In genomic region chr19:38481906-38482305, GRCm38 (mm10) we compare ENCODE assay signal across 10 mouse cellular contexts. TPM values are rescaled to one million over a fixed set of nuclear protein-coding genes. Genes with fewer than 3 reads are reported as not detected.
DNase-seq lines count a peak whose midpoint lies in the region; ATAC-seq and TF ChIP-seq lines count a peak whose summit lies in the region.
"Had no signal": no experiment of that assay in that cellular context is flagged by ENCODE, and none has a peak within 500 bp of the region (broad histone marks: within the 10 kb centered on the region; RNA-seq: fewer than 3 reads in every experiment).

No protein-coding gene starts in this region.

- no peak overlapping the region for H3K9ac ChIP-seq in lung, embryonic 15.5 days
- peak overlapping the region; percentile 36; the same call in 1 of the 2 replicates for H3K9ac ChIP-seq in forebrain, embryonic 16.5 days (replicated peaks; ENCODE audit: low read depth, low read length)
- H3K9ac ChIP-seq in liver, embryonic 12.5 days = no peak overlapping the region
- H3K9ac ChIP-seq in stomach, postnatal 0 days (ENCODE audit: low read length) = no peak overlapping the region

- ATAC-seq in lung, embryonic 15.5 days (ENCODE audit: borderline replicate concordance, extremely low read depth, low FRiP score, low TSS enrichment) = no peak
- ATAC-seq in forebrain, embryonic 16.5 days = no peak
- ATAC-seq in liver, embryonic 12.5 days = no peak
- no peak for ATAC-seq in stomach, postnatal 0 days (ENCODE audit: low FRiP score, low TSS enrichment)

- peak overlapping the region; percentile 96 for H3K4me2 ChIP-seq in lung, embryonic 15.5 days
- H3K4me2 ChIP-seq in forebrain, embryonic 16.5 days (ENCODE audit: low read length) = peak overlapping the region; percentile 99
- peak overlapping the region; percentile 63 for H3K4me2 ChIP-seq in liver, embryonic 12.5 days
- peak overlapping the region; percentile 92 for H3K4me2 ChIP-seq in stomach, postnatal 0 days (replicated peaks; ENCODE audit: low read depth)

- WGBS in lung, embryonic 15.5 days = 17% methylated on average over 8 of the region's 8 CpGs
- 14% methylated on average over 8 of the region's 8 CpGs for WGBS in forebrain, embryonic 16.5 days
- 15% methylated on average over 8 of the region's 8 CpGs for WGBS in liver, embryonic 12.5 days (ENCODE audit: insufficient replicate concordance)
- 23% methylated on average over 8 of the region's 8 CpGs for WGBS in stomach, postnatal 0 days

- TF ChIP-seq CTCF in stomach, postnatal 0 days (IDR thresholded peaks at IDR 0.05; ENCODE audit: low read depth) = 0 out of 2 replicates have a peak, but pooled peaks have one; percentile 7

- H3K36me3 ChIP-seq in lung, embryonic 15.5 days = no peaks in the 10 kb centered on the region
- H3K36me3 ChIP-seq in forebrain, embryonic 16.5 days (ENCODE audit: control insufficient read depth, insufficient read depth) = no peaks in the 10 kb centered on the region
- no peaks in the 10 kb centered on the region for H3K36me3 ChIP-seq in liver, embryonic 12.5 days
- H3K36me3 ChIP-seq in stomach, postnatal 0 days (ENCODE audit: control insufficient read depth, insufficient read depth, low read length) = no peaks in the 10 kb centered on the region

- no peak for TF ChIP-seq EP300 in stomach, postnatal 0 days (optimal IDR thresholded peaks at IDR 0.05)

- H3K27me3 ChIP-seq in lung, embryonic 15.5 days = peaks cover 17% of the 10 kb centered on the region
- peaks cover 15% of the 10 kb centered on the region for H3K27me3 ChIP-seq in forebrain, embryonic 16.5 days (replicated peaks; ENCODE audit: control insufficient read depth, insufficient read depth, low read length)
- peaks cover 68% of the 10 kb centered on the region for H3K27me3 ChIP-seq in liver, embryonic 12.5 days (replicated peaks)
- no peaks in the 10 kb centered on the region for H3K27me3 ChIP-seq in stomach, postnatal 0 days (ENCODE audit: control insufficient read depth, insufficient read depth, low read length)

- H3K9me3 ChIP-seq in lung, embryonic 15.5 days = no peaks in the 10 kb centered on the region
- H3K9me3 ChIP-seq in forebrain, embryonic 16.5 days (ENCODE audit: control insufficient read depth, low read length) = no peaks in the 10 kb centered on the region
- H3K9me3 ChIP-seq in liver, embryonic 12.5 days (replicated peaks) = no peaks in the 10 kb centered on the region
- no peaks in the 10 kb centered on the region for H3K9me3 ChIP-seq in stomach, postnatal 0 days (ENCODE audit: control insufficient read depth, low read length)

- H3K4me1 ChIP-seq in lung, embryonic 15.5 days = 0 out of 2 replicates have a peak, but pooled peaks cover 14% of the 10 kb centered on the region
- peaks cover 27% of the 10 kb centered on the region for H3K4me1 ChIP-seq in forebrain, embryonic 16.5 days (replicated peaks; ENCODE audit: control insufficient read depth, insufficient read depth, low read length)
- no peaks in the 10 kb centered on the region for H3K4me1 ChIP-seq in liver, embryonic 12.5 days
- H3K4me1 ChIP-seq in stomach, postnatal 0 days (replicated peaks; ENCODE audit: control insufficient read depth, insufficient read depth) = no peaks in the 10 kb centered on the region; the same call in 1 of the 2 replicates

- DNase-seq in lung, postnatal 25 days (ENCODE audit: low spot score) = no peak
- DNase-seq in stomach, postnatal 0 days (ENCODE audit: low spot score) = no peak
- no peak for DNase-seq in left cerebral cortex, postnatal 14 days (ENCODE audit: low spot score in 2 of 2)
- DNase-seq in adrenal gland, postnatal 25 days = no peak
- DNase-seq in kidney, adult 11 months = no peak

- H3K4me3 ChIP-seq in lung, embryonic 15.5 days = peak overlapping the region; percentile 71
- peak overlapping the region; percentile 64 for H3K4me3 ChIP-seq in forebrain, embryonic 16.5 days (replicated peaks; ENCODE audit: low read length)
- H3K4me3 ChIP-seq in liver, embryonic 12.5 days = no peak overlapping the region
- H3K4me3 ChIP-seq in stomach, postnatal 0 days (ENCODE audit: low read depth, low read length) = peak overlapping the region; percentile 66

- intact Hi-C loops in left cerebral cortex, postnatal 14 days (cut with DNase I) = no loop called here

- H3K27ac ChIP-seq in lung, embryonic 15.5 days = no peak overlapping the region
- H3K27ac ChIP-seq in forebrain, embryonic 16.5 days (ENCODE audit: low read length) = no peak overlapping the region
- no peak overlapping the region for H3K27ac ChIP-seq in liver, embryonic 12.5 days
- H3K27ac ChIP-seq in stomach, postnatal 0 days (replicated peaks) = no peak overlapping the region

RNA-seq across cellular contexts. Expression of gene Plce1, which starts 1.0 kb away (rescaled TPM):
- 3.3 and 4.8 TPM in 2 replicates for polyA plus RNA-seq in lung, embryonic 15.5 days (2015; fragmentation: Nextera tagmentation; extraction: Ambion mirVana)
- polyA plus RNA-seq in forebrain, embryonic 16.5 days (2015; fragmentation: Nextera tagmentation; extraction: Ambion mirVana) = 3.8 and 4.5 TPM in 2 replicates
- polyA plus RNA-seq in liver, embryonic 12.5 days (2016; fragmentation: Nextera tagmentation; extraction: Ambion mirVana) = 0.82 and 0.89 TPM in 2 replicates
- 6.2 and 7.2 TPM in 2 replicates for polyA plus RNA-seq in stomach, postnatal 0 days (2015; fragmentation: Nextera tagmentation; extraction: Ambion mirVana)
- total RNA-seq in left cerebral cortex, postnatal 14 days (2021) = 1 to 10 TPM; 6.1 to 6.8 TPM
- 4.0 and 4.7 TPM in 2 replicates for total RNA-seq in adrenal gland, postnatal 25 days (2021)
- total RNA-seq: common myeloid progenitor, adult 5-6 weeks; neutrophil, adult 5-6 weeks had no signal
